Mouse (Mus musculus) T-cell, adult 2 months (primary cell): ENCODE data around the gene Gm20741.

ENCODE experiments used
- DNase-seq: peaks from one replicate; pipeline ENCODE4 v3.0.0; 2022; ENCODE audit warnings: low spot score

Gene Gm20741

DNA sequence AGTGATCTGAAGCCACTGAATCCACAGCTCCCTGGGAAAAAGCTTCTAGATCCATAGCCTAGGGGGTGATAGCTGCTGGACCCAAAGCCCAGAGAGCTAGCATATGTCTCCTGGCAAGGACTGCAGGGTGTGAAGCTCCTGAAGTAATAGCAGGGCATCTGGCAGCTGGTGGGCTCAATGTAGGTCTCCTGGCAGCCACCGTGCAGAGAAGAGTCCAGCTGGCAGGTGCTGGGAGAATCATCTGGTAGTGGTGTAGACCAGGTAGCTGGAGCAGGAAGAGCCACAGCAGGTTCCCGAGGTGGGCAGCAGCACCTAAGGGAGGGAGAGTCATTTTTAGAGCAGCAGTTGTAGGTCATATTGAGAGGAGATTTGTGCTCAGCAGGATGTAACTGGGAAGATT lies at the start of gene Gm20741:
Gene Gm20741 (minus strand): TSS at position 394 of the 400 bp plus-strand sequence.
- no peak for DNase-seq

DNA sequence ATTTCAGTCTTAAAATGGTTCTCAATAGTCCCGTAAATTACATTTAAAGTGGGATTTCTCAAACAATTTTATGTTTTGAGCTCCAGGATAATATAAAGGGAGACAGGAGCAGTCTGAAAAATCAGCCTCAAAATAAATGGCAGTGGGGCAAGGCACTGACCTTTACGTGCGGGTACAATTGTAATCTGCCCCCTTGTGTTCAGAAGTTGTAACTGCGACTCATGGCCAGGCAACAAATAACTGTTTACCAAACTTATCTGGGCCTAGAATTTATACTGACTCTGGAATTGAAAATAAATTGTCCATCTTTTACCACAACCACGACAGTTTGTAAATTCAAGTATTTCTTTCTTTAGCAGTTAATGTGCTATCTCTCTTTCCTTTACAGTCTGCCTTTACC lies 39.4 kb upstream of the Gm20741 start:
- no peak for DNase-seq

DNA sequence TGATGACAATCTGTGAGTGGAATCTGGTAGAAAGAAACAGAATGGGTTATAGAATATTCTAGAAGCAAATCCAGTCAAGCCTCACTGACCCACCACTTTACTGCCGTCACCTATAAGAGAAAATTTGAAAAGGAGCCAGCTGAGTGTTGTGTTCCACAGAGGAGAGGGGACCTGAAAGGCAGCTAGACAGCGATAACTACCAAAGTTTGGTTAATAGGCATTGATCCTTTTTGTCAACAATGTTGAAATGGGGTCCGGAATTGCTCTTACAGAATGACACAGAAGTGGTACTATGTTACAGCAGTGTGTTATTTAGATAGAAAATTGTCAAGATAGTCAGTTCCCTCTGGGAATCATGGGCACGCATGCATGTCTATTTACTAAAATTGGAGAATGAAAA lies 36.5 kb upstream of the Gm20741 start:
- no peak for DNase-seq

DNA sequence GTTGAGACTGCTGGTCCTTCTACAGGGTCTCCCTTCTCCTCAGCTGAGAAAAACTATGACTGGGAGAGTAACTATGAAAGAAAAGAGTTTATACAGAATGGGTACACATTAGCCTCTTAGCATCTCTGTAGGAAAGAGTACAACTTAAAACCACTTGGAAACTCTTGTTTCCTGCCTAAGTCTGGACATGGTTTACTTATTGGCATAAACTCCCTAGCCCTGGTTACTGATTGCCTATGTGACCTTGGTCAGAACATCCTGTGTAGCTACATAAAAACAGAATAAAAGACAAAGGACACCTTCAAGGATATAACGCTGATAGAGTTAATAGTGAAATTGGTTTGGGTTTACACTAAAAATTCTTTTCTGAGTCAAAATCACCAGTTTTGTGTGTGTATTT lies 35.3 kb upstream of the Gm20741 start:
- DNase-seq, result no peak

DNA sequence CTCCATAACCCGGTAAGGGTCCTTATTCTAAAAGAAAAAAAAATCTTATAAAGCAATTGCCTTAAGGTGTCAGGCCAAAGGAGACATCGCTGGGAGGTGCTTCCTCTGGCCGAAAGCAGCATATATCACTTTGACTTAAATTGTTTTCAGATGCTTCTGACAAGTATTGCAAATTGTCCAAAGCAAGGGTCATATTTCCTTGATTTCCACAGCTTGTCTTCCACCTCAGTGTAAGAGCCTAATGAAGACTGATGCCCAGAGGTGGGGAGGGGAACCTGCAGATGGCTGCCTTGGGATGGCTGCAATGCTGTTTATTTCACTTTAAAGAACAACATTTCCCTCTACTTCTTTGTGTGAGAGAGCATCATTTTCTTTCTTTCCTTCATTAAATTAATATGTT lies 15.0 kb upstream of the Gm20741 start:
- DNase-seq, result no peak

DNA sequence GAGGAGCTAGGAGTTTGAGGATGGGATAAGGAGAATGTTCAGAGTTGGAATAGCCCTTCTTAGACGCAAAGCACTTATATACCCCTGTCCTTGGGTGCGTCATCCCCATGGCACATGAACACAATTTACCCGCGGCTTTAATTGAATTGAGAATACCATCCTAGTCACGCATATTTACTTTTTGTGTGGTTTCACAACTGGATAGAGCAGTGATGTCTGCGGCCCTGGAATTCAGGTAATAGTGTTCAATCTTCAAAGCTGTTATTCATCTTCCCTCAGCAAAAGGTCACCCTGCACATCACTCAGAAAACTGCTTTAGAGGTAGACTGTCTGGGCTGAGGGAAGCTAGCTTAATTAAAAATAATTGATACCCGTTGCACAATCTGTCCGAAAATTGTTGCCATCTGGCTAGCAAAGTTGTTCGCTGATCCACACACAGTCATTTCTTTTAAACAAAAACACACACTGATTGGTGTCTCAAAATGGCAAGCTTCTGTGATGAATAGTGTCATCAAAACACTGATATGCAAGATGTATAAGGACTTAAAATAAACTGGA lies 14.2 kb upstream of the Gm20741 start, which contains the start of gene Krtap14:
Gene Krtap14 (minus strand): TSS at position 51 of the 558 bp plus-strand sequence.
- no peak for DNase-seq

DNA sequence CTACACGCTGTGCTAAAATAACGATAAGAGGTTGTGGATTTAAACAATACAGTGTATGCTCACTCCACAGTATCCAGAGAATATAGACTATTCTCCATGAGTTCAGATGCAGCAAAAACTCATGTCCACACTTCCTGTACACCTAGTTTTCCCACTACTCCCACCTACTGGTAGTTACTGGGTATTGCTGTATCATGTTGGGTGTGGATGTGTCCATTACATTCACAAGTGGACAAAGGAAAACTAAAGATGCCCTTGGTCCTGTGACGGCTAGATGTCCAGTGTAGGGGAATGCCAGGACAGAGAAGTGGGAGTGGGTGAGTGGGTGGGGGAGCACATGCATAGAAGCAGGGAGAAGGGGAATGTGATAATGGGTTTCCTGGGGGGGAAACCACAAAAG lies 11.7 kb upstream of the Gm20741 start:
- no peak for DNase-seq

DNA sequence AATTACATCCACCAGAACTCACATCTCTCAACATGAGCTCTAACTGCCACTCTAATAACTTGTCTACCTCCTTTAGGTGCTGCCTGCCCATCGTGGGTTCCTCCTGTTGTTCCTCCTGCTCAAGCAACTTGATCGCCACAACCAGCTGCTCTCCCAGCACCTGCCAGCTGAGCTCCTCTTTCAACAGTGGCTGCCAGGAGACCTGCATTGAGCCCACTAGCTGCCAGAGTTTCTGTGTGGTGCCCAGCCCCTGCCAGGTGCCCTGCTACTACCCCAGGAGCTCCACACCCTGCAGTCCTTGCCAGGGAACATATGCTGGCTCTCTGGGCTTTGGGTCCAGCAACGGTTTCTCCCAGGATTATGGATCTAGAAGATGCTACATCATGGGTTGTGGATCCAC lies 8.0 kb upstream of the Gm20741 start, which contains the start of gene Krtap15:
Gene Krtap15 (plus strand): TSS at position 150 of the 400 bp plus-strand sequence.
- no peak for DNase-seq

DNA sequence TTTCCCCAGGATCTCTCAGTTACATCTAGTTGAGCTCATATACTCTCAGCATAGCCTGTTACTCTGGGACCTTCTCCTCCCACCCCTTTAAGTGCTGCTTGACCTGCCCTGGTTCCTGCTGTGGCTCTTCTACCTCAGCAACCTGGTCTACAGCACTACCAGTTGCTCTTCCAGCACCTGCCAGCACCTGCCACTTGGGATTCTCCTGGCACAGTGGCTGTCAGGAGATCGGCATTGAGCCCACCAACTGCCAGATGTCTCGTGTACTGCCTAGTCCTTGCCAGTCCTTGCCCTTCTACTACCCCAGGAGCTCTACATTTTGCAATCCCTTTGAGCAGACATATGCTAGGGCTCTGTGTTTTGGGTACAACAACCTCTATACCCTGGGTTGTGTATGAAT lies 25.2 kb downstream of the Gm20741 start:
- no peak for DNase-seq

DNA sequence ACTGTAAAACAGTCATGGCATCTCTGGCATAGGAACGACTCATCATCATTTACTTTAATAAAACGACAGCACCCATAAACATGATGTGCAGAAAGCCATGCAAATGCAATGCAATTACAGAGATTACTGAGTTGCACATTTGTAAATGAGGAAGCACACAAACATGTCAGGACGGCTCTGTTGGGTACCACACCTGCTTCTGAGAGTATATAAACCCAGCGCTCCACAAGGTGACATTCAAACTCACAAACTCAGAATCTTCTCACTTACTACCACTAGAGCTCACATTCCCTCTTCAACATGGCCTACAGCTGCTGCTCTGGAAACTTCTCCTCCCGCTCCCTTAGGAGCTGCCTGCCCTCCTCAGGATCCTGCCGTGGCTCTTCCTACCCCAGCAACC lies 34.4 kb downstream of the Gm20741 start, which contains the start of gene Gm5965:
Gene Gm5965 (plus strand): TSS at position 301 of the 400 bp plus-strand sequence.
- no peak for DNase-seq

DNA sequence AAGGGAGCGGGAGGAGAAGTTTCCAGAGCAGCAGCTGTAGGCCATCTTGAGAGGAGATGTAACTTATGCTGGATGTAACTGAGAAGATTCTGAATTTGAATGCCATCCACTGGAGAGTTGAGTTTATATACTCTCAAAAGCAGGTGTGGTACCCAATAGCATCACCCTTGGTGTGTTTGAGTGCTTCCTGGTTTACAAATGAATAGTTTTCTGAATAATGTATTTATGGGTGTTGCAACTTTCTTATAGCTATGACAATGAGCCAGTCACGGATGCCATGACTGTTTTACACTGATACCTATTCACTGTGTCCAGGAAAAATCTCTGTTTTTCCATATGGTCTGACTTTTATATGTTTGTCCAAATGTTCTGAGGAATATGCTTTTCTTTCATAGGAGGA lies 37.9 kb downstream of the Gm20741 start, which contains the start of gene 2310057N15Rik:
Gene 2310057N15Rik (minus strand): TSS at position 101 of the 400 bp plus-strand sequence.
- DNase-seq, result no peak
